Mouse (Mus musculus) cerebellum, postnatal 10 days (tissue): ENCODE data around the gene Gm21954.

ENCODE experiments used
- DNase-seq, 2 experiments: peaks; one replicate each; pipeline ENCODE4 v3.0.0; 2021; ENCODE audit warnings: mixed read lengths in 2 of 2

The Gm21954 gene

GRCm38 (mm10) chr3:55462904-55463668 is 8.9 kb downstream of the Gm21954 start:
- DNase-seq, result no peak

GRCm38 (mm10) chr3:55461685-55462655 is 10.0 kb downstream of the Gm21954 start:
- DNase-seq, result peak; percentile 79 to 83

- DNase-seq, result no peak
Observed at GRCm38 (mm10) chr3:55461092-55461491, 10.9 kb downstream of the Gm21954 start.

- DNase-seq, result no peak
Observed at GRCm38 (mm10) chr3:55452464-55452863, 19.5 kb downstream of the Gm21954 start.

GRCm38 (mm10) chr3:55451877-55452276 is 20.1 kb downstream of the Gm21954 start:
- no peak for DNase-seq

GRCm38 (mm10) chr3:55451035-55451434 is 21.0 kb downstream of the Gm21954 start:
- DNase-seq, result no peak

- DNase-seq, result no peak
Observed at GRCm38 (mm10) chr3:55449148-55449547, 22.9 kb downstream of the Gm21954 start.

- DNase-seq, result peak; percentile 88 to 89
Observed at GRCm38 (mm10) chr3:55447486-55448460, 24.2 kb downstream of the Gm21954 start.

- DNase-seq, result no peak
Observed at GRCm38 (mm10) chr3:55446681-55447080, 25.3 kb downstream of the Gm21954 start.

- peak; percentile 67 to 79 for DNase-seq
Observed at GRCm38 (mm10) chr3:55443725-55444124, 28.3 kb downstream of the Gm21954 start.

GRCm38 (mm10) chr3:55443271-55443670 is 28.7 kb downstream of the Gm21954 start:
- no peak for DNase-seq

- DNase-seq, result no peak
Observed at GRCm38 (mm10) chr3:55442012-55442645, 29.9 kb downstream of the Gm21954 start.

GRCm38 (mm10) chr3:55440342-55440741 is 31.7 kb downstream of the Gm21954 start:
- DNase-seq, result peak; percentile 74 to 77

GRCm38 (mm10) chr3:55438824-55439446 is 33.1 kb downstream of the Gm21954 start:
- no peak for DNase-seq

- DNase-seq, result peak in 1 of 2 experiments; percentile 23
Observed at GRCm38 (mm10) chr3:55434276-55434675, 37.7 kb downstream of the Gm21954 start.

- DNase-seq, result no peak
Observed at GRCm38 (mm10) chr3:55431223-55431622, 40.8 kb downstream of the Gm21954 start.

- DNase-seq, result peak; percentile 68 to 76
Observed at GRCm38 (mm10) chr3:55430022-55430549, 41.9 kb downstream of the Gm21954 start.

- DNase-seq, result peak; percentile 52 to 76
Observed at GRCm38 (mm10) chr3:55423640-55424397, 48.2 kb downstream of the Gm21954 start.

GRCm38 (mm10) chr3:55420436-55421083 is 51.5 kb downstream of the Gm21954 start:
- DNase-seq, result no peak

- DNase-seq, result no peak
Observed at GRCm38 (mm10) chr3:55419334-55419733, 52.7 kb downstream of the Gm21954 start.
